ENCODE assay signal across 9 mouse cellular contexts in the genomic region with DNA sequence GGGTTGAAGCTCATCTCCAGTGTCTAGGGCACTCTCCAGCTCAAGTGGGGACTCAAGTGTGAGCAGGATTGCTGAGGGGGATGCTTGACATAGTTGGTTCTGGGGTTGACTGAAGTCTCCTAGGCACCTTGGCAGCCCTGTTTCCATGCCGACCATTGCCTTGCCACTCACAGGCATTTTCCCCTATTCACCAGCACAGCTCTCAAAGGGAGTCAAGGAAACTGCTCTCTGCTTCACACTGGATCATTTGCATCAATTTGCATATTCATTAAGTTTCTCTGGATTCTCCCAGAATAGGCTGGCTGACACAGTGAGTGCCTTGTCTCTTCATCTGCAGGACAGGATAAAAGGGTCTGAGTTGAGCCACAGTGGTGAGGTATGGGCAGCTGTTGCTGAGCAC.
A peak's percentile ranks its signal among the peaks of the same experiment; 100 is the strongest.
DNase-seq lines count a peak whose midpoint lies in the region; ATAC-seq and TF ChIP-seq lines count a peak whose summit lies in the region.
"Had no signal": no experiment of that assay in that cellular context is flagged by ENCODE, and none has a peak within 500 bp of the region (broad histone marks: within the 10 kb centered on the region; RNA-seq: fewer than 3 reads in every experiment).

No protein-coding gene starts in this region.

- H3K36me3 ChIP-seq in hindbrain, embryonic 16.5 days (ENCODE audit: control insufficient read depth, insufficient read depth, low read length): no peaks in the 10 kb centered on the region
- H3K36me3 ChIP-seq in lung, postnatal 0 days (ENCODE audit: insufficient read depth, low read length): no peaks in the 10 kb centered on the region
- H3K36me3 ChIP-seq: heart, embryonic 13.5 days had no signal

- peak; percentile 94 for ATAC-seq in hindbrain, embryonic 16.5 days
- ATAC-seq in lung, postnatal 0 days: peak; percentile 94

- H3K27ac ChIP-seq in hindbrain, embryonic 16.5 days (ENCODE audit: low read depth, low read length): peak overlapping the region; percentile 77
- no peak overlapping the region for H3K27ac ChIP-seq in lung, postnatal 0 days (ENCODE audit: low read length)
- H3K27ac ChIP-seq: heart, embryonic 13.5 days had no signal

- H3K9ac ChIP-seq in hindbrain, embryonic 16.5 days (ENCODE audit: low read depth, low read length): no peak overlapping the region
- no peak overlapping the region for H3K9ac ChIP-seq in lung, postnatal 0 days (replicated peaks; ENCODE audit: low read depth)
- H3K9ac ChIP-seq: heart, embryonic 13.5 days had no signal

- no peaks in the 10 kb centered on the region for H3K9me3 ChIP-seq in hindbrain, embryonic 16.5 days (ENCODE audit: control insufficient read depth, low read length)
- no peaks in the 10 kb centered on the region for H3K9me3 ChIP-seq in lung, postnatal 0 days (ENCODE audit: low read length)
- H3K9me3 ChIP-seq: heart, embryonic 13.5 days had no signal

- TF ChIP-seq EP300 in lung, postnatal 0 days (IDR thresholded peaks at IDR 0.05): peak; percentile 71

- 27% methylated on average over 1 of the region's 1 CpGs for WGBS in hindbrain, embryonic 16.5 days
- 21% methylated on average over 1 of the region's 1 CpGs for WGBS in lung, postnatal 0 days

- no peak overlapping the region for H3K4me2 ChIP-seq in hindbrain, embryonic 16.5 days (ENCODE audit: low read length)
- H3K4me2 ChIP-seq in lung, postnatal 0 days (replicated peaks; ENCODE audit: low read depth, low read length): no peak overlapping the region
- H3K4me2 ChIP-seq: heart, embryonic 13.5 days had no signal

- DNase-seq in cerebellum, postnatal 10 days: peak; percentile 43 to 61
- no peak for DNase-seq in cerebellum, adult 9-10 months
- DNase-seq in lung, postnatal 0 days (ENCODE audit: low spot score): peak; percentile 59
- DNase-seq in right cerebral cortex, postnatal 25 days: peak; percentile 50
- DNase-seq in adrenal gland, postnatal 25 days: no peak
- no peak for DNase-seq in ovary, postnatal 14 days (ENCODE audit: low spot score)
- no peak for DNase-seq in urinary bladder, postnatal 4 days (ENCODE audit: low spot score in 2 of 2)

- no peak overlapping the region for H3K4me3 ChIP-seq in hindbrain, embryonic 16.5 days (ENCODE audit: low read length)
- no peak overlapping the region for H3K4me3 ChIP-seq in lung, postnatal 0 days (ENCODE audit: low read depth, low read length)
- H3K4me3 ChIP-seq: heart, embryonic 13.5 days had no signal

- H3K27me3 ChIP-seq in hindbrain, embryonic 16.5 days (replicated peaks; ENCODE audit: control insufficient read depth, insufficient read depth, low read length): no peaks in the 10 kb centered on the region
- H3K27me3 ChIP-seq in lung, postnatal 0 days (replicated peaks; ENCODE audit: insufficient read depth, low read length): no peaks in the 10 kb centered on the region

- no peak for TF ChIP-seq CTCF in lung, postnatal 0 days (IDR thresholded peaks at IDR 0.05)

- H3K4me1 ChIP-seq in hindbrain, embryonic 16.5 days (ENCODE audit: control insufficient read depth, insufficient read depth, low read depth, low read length): peaks cover 17% of the 10 kb centered on the region
- no peaks in the 10 kb centered on the region for H3K4me1 ChIP-seq in lung, postnatal 0 days (ENCODE audit: insufficient read depth, low read depth, low read length)

Comparison
In these comparisons a context has a peak if more than half of its experiments do, and no peak if none do; other contexts are left out.
1. DNase-seq: peak in cerebellum, postnatal 10 days (2 of 2), lung, postnatal 0 days (single experiment) and right cerebral cortex, postnatal 25 days (single experiment); none in cerebellum, adult 9-10 months (single experiment), adrenal gland, postnatal 25 days (single experiment), ovary, postnatal 14 days (single experiment) and urinary bladder, postnatal 4 days (0 of 2).